Mouse (Mus musculus) lung, adult 2 months (tissue): ENCODE data around the gene Lyzl4. TPM values are rescaled to one million over a fixed set of nuclear protein-coding genes. Genes with fewer than 3 reads are reported as not detected.
A peak's percentile ranks its signal among the peaks of the same experiment; 100 is the strongest.

Experiments used
- DNase-seq: peaks from one replicate; pipeline ENCODE4 v3.0.0; 2022
- H3K4me1 ChIP-seq: fragments of 200-500 bp; 2 replicates; pipeline ENCODE4 v1.6.1; 2011; ENCODE audit warnings: low read length; ENCODE audit not compliant: control insufficient read depth, insufficient read depth
- H3K4me3 ChIP-seq: fragments of 200-500 bp; replicated peaks from 2 replicates; pipeline ENCODE3; 2011; ENCODE audit warnings: low read depth, mild to moderate bottlenecking, control low read depth, low read length; ENCODE audit errors: extremely low read depth
- CTCF ChIP-seq: fragments of 200-500 bp; IDR thresholded peaks from 2 replicates; pipeline ENCODE4 v1.5.1; 2011; ENCODE audit warnings: mild to moderate bottlenecking, low read length, control low read depth; ENCODE audit not compliant: insufficient read depth
- POLR2A ChIP-seq: fragments of 200-500 bp; IDR thresholded peaks from 2 replicates; pipeline ENCODE4 v1.6.1; 2011; ENCODE audit warnings: low read depth, mild to moderate bottlenecking, control low read depth, low read length, borderline replicate concordance; ENCODE audit errors: extremely low read depth
- WGBS: fragments of 180-500 bp; shearing (Covaris S2); methylation state at CpG from one replicate; pipeline ENCODE4 v1.1.7; 2018; 5-methylcytosine and 5-hydroxymethylcytosine counted together
- polyA plus RNA-seq: library from polyadenylated mRNA; depleted of rRNA; stranded (reverse); fragments of >200 nt; gene quantifications from 2 replicates; pipeline ENCODE4 v1.2.3, GENCODE M21; 2012

Lyzl4 gene
- polyA plus RNA-seq, 1 experiment = 0.66 TPM

GRCm38 (mm10) chr9:121675011-121675410 lies 33.1 kb upstream of the Lyzl4 start:
- no peak for DNase-seq
- H3K4me1 ChIP-seq = peaks cover 35% of the 10 kb centered on the region

GRCm38 (mm10) chr9:121673716-121674115 lies 31.8 kb upstream of the Lyzl4 start:
- 86% methylated on average over 5 of the region's 5 CpGs for WGBS

More at GRCm38 (mm10) chr9:121675011-121675410, 33.1 kb upstream of the Lyzl4 start:
- WGBS = 71% methylated on average over 9 of the region's 9 CpGs
- TF ChIP-seq POLR2A (no peak), CTCF (no peak)
- no peak overlapping the region for H3K4me3 ChIP-seq

GRCm38 (mm10) chr9:121672311-121672710 lies 30.4 kb upstream of the Lyzl4 start:
- DNase-seq = no peak
- Histone ChIP-seq H3K4me1 (peaks cover 26% of the 10 kb centered on the region), H3K4me3 (no peak overlapping the region)
- TF ChIP-seq CTCF = no peak
- no peak for TF ChIP-seq POLR2A
- 31% methylated on average over 5 of the region's 5 CpGs for WGBS

More at GRCm38 (mm10) chr9:121673716-121674115, 31.8 kb upstream of the Lyzl4 start:
- Histone ChIP-seq H3K4me1 (peaks cover 34% of the 10 kb centered on the region), H3K4me3 (no peak overlapping the region)
- no peak for DNase-seq
- TF ChIP-seq CTCF (no peak), POLR2A (no peak)

GRCm38 (mm10) chr9:121671300-121671699 lies 29.4 kb upstream of the Lyzl4 start:
- H3K4me3 ChIP-seq = no peak overlapping the region
- peaks cover 16% of the 10 kb centered on the region for H3K4me1 ChIP-seq
- 34% methylated on average over 7 of the region's 7 CpGs for WGBS
- TF ChIP-seq POLR2A (no peak), CTCF (peak; percentile 78)
- peak; percentile 40 for DNase-seq

GRCm38 (mm10) chr9:121669348-121669791 lies 27.5 kb upstream of the Lyzl4 start:
- TF ChIP-seq POLR2A = no peak
- TF ChIP-seq CTCF = peak; percentile 59
- Histone ChIP-seq H3K4me3 (peak overlapping the region; percentile 33), H3K4me1 (peaks cover 16% of the 10 kb centered on the region)
- DNase-seq = peak; percentile 65
- 1% methylated on average over 28 of the region's 28 CpGs for WGBS

GRCm38 (mm10) chr9:121667822-121668221 lies 25.9 kb upstream of the Lyzl4 start:
- DNase-seq = no peak
- TF ChIP-seq POLR2A (no peak), CTCF (no peak)
- peaks cover 16% of the 10 kb centered on the region for H3K4me1 ChIP-seq
- H3K4me3 ChIP-seq = no peak overlapping the region
- 59% methylated on average over 11 of the region's 11 CpGs for WGBS

- 65% methylated on average over 16 of the region's 16 CpGs for WGBS
- no peak for DNase-seq
- Histone ChIP-seq H3K4me1 (peaks cover 11% of the 10 kb centered on the region), H3K4me3 (no peak overlapping the region)
- TF ChIP-seq POLR2A (no peak), CTCF (no peak)
Measured at GRCm38 (mm10) chr9:121666957-121667630, 25.2 kb upstream of the Lyzl4 start.

- H3K4me3 ChIP-seq = no peak overlapping the region
- peaks cover under 1% of the 10 kb centered on the region; the same call in 1 of the 2 replicates for H3K4me1 ChIP-seq
- no peak for TF ChIP-seq POLR2A
- TF ChIP-seq CTCF = no peak
- WGBS = 80% methylated on average over 5 of the region's 5 CpGs
- no peak for DNase-seq
Measured at GRCm38 (mm10) chr9:121664104-121664503, 22.2 kb upstream of the Lyzl4 start.

- WGBS = 75% methylated on average over 6 of the region's 6 CpGs
- H3K4me3 ChIP-seq = no peak overlapping the region
- no peak for DNase-seq
- TF ChIP-seq POLR2A = no peak
- TF ChIP-seq CTCF = no peak
- no peaks in the 10 kb centered on the region for H3K4me1 ChIP-seq
Measured at GRCm38 (mm10) chr9:121663467-121663866, 21.6 kb upstream of the Lyzl4 start.

GRCm38 (mm10) chr9:121659791-121660190 lies 17.9 kb upstream of the Lyzl4 start:
- no peak for DNase-seq
- Histone ChIP-seq H3K4me1 (no peaks in the 10 kb centered on the region), H3K4me3 (no peak overlapping the region)
- TF ChIP-seq POLR2A = no peak
- TF ChIP-seq CTCF = no peak
- 72% methylated on average over 7 of the region's 7 CpGs for WGBS
